Mouse (Mus musculus) T-helper 17 cell (primary cell): Measurements from ENCODE around the gene Igf1r.
"Not testable (repeated sequence)": the region's sequence is repeated elsewhere in the genome, so short reads cannot be mapped to it uniquely, and the experiment has no call there.

Experiments
- in situ Hi-C, 2 experiments: fragments of 300-600 bp; cut with MboI, MseI; formaldehyde crosslinking; loops; 1 replicate in 1 of 2; 2 replicates in 1 of 2; pipeline ENCODE4 v1.15.1; 2025; ENCODE audit warnings: high pct_unique_total_duplicates in 2 of 2

Igf1r gene

DNA sequence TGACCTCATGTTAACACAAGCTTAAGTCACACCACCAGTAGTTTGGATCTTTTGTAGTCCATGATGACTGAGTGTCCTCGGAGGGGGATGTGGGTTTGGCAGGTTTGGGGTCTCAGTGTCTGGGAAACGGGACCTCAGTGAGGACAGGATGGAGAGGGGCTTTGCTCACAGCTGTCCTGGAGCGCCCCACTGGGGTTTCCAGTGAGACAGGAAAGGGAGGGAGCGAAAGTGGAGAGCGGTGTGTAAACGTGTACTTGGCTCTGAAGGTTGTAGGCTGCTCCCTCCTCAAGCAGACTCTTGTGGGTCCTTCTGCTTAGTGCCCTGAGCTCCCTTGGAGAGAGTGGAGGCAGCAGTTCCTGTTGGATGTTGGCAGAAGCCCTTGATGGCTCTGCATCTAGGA lies 326.3 kb downstream of the Igf1r start:
- in situ Hi-C loops = no loop called here

DNA sequence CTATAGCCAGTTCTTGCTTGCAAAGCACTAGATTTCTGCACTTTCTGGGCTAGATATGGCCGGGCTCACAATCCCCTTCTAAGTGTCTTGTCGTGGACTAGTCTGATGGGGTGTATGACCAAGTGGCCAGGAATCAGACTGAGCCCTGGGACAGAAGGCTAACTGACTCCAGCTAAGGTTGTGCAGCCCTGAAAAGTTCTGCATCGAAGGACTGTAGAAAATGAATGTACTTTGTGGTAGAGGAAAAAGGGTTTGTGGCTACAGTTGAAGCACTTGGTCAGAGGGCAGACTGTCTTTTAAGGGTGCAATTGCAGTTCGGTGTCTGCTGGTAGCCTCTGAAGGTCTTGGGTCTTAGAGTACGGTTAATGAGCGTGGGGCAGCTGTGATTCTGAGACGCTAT lies 326.9 kb downstream of the Igf1r start:
- in situ Hi-C loops = no loop called here

DNA sequence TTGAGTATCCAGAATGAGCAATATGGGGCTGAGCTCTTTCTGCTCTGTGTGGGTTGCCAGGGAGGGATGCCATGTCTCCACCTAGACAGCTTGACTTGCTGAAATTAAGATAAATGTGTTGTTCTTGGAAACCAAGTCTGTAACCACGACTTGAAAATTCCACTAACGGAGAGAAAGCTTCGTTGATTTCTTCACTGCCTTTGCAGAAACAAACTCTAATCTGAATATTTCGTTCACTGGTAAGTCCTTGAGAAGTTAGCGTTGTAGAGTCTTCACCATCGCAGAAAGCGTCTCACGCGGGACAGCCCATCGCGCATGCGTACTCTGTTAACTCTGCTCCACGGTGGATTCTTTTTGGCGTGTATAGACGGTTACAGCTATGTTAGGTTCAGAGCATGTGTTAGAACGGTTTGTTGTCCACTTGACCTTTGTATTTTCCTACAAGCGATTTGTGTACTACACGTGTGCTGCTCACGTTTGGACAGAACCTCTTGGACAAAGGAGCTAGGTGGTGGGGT lies 327.8 kb downstream of the Igf1r start:
- in situ Hi-C loops = no loop called here

DNA sequence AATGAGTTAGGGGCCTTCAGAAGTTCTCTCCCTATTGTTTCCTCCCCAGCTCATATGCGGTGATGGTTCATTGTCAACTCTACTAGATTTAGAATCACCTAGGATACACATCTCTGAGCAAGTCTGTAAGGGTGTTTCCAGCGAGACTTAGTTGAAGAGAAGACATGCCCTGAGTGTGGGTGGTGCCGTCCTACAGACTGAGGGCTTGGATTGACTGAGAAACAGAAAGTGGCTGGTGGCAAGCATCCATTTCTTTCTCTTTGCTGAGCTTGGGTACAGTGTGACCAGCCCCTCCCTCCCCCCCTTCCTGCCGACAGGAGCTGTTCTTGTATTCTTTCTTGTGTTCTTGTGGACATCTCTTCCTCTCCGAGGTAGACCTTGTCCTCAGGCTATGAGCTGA lies 328.7 kb downstream of the Igf1r start:
- in situ Hi-C loops = no loop called here

DNA sequence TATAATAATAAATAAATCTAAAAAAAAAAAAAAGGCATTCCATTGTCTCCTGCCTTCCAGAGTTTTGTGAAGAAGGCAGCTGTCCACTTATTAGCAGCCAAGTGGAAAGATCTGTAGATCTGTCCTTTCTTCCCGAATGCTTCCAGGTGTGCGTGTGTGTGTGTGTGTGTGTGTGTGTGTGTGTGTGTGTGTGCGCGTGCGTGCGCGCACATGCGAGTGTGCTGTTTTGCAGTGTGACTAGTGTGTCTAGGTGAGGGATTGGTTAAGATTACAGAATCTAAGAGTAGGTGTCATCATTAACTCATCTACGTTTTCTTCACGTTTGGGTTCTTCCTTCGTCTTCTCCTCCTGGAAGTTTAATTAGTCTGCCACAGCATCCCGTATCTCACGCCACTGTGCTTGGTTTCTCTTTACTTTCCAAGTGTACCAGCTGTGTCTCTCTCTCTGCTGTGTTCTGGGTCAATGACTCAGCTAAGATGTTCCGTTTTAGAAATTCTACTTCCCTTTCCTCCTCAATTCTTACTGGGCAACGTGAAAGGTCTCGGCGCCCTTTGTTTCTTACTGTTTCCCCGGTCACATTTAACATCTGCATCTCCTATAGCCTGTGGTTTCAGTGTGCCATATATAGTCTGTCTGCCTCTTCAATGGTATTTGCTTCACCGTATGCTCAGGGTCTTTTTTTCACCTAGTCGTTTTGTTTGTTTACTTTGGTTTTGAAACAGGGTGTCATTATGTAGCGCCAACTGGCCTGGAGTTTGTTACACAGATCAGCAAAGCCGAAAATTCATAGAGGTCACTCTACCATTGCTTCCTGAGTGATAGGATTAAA lies 329.9 kb downstream of the Igf1r start:
- in situ Hi-C loops = no loop called here

DNA sequence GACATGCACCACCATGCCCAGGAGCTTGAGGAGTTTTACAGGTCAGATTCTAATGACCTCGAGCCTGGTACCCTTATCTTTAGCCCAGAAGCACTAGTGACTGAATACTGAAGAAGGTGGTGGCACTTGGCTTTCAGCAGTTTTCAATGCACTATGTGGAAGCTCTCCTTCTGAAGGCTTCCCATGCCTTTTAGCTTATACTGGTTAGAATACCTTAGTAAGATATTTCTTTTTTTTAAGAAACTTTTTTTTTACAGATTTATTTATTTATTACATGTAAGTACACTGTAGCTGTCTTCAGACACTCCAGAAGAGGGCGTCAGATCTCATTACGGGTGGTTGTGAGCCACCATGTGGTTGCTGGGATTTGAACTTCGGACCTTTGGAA lies 330.5 kb downstream of the Igf1r start:
- in situ Hi-C loops = not testable (repeated sequence)
